Mouse (Mus musculus): ENCODE measurements at regions not wholly inside any gene's neighbourhood (a gene's known extent, or its start where the extent isn't known, plus 50 kb on each side); places are given as distances from the start of the nearest gene placed in this dataset.

GRCm38 (mm10) chr7:35948794-35949193 lies 146.0 kb upstream of the Zfp507 start (continued):
- no peak for TF ChIP-seq POLR2AphosphoS5 (IDR thresholded peaks at IDR 0.05; ENCODE audit: borderline replicate concordance, low read depth, low read length)

- Histone ChIP-seq H3K4me3 (ENCODE audit: control insufficient read depth in 1 of 2, insufficient read depth in 1 of 2, low read depth in 2 of 2, low read length in 2 of 2) (no peak overlapping the region), H3K27ac (ENCODE audit: control insufficient read depth, low read depth, low read length) (no peak overlapping the region), H3K9ac (ENCODE audit: control insufficient read depth, low read depth, low read length, poor library complexity, severe bottlenecking) (no peak overlapping the region), H3K79me2 (ENCODE audit: control insufficient read depth, insufficient read depth, low read length, poor library complexity) (no peaks in the 10 kb centered on the region), H3K4me1 (ENCODE audit: control insufficient read depth in 1 of 2, insufficient read depth in 2 of 2, low read length in 2 of 2) (no peaks in the 10 kb centered on the region), H3K9me3 (replicated peaks; ENCODE audit: insufficient read depth, low read length) (no peaks in the 10 kb centered on the region), H3K27me3 (ENCODE audit: control insufficient read depth in 1 of 2, insufficient read depth in 2 of 2, low read length in 2 of 2) (no peaks in the 10 kb centered on the region), H3K36me3 (ENCODE audit: control insufficient read depth in 1 of 2, insufficient read depth in 2 of 2, low read length in 2 of 2) (no peaks in the 10 kb centered on the region)
- no peak for DNase-seq (ENCODE audit: low read depth, low spot score)
- TF ChIP-seq MAZ (IDR thresholded peaks at IDR 0.05; ENCODE audit: low read depth, low read length) (no peak), USF1 (IDR thresholded peaks at IDR 0.05; ENCODE audit: low read depth, low read length) (no peak), CHD1 (IDR thresholded peaks at IDR 0.05; ENCODE audit: low read depth, low read length) (no peak), MXI1 (IDR thresholded peaks at IDR 0.05; ENCODE audit: low read depth, low read length) (no peak), MAFK (IDR thresholded peaks at IDR 0.05; ENCODE audit: borderline replicate concordance, low read depth, low read length) (no peak), BHLHE40 (IDR thresholded peaks at IDR 0.05; ENCODE audit: borderline replicate concordance, low read depth, low read length) (no peak), ZMIZ1 (IDR thresholded peaks at IDR 0.05; ENCODE audit: low read depth, low read length) (no peak), MEF2A (IDR thresholded peaks at IDR 0.05; ENCODE audit: extremely low read depth, insufficient replicate concordance, low read depth, low read length, poor library complexity, severe bottlenecking) (no peak), TAL1 (IDR thresholded peaks at IDR 0.05; ENCODE audit: low read length) (no peak), JUND (IDR thresholded peaks at IDR 0.05; ENCODE audit: low read depth, low read length) (no peak), UBTF (IDR thresholded peaks at IDR 0.05; ENCODE audit: borderline replicate concordance, insufficient read depth, low read depth, low read length) (no peak)
These were observed 145.6 kb upstream of the Zfp507 start for GRCm38 (mm10) chr7:35948389-35948788.

GRCm38 (mm10) chr7:35941086-35941485 lies 138.3 kb upstream of the Zfp507 start:
- H3K9ac ChIP-seq (ENCODE audit: control insufficient read depth, low read depth, low read length, poor library complexity, severe bottlenecking), result no peak overlapping the region
- H3K27me3 ChIP-seq (ENCODE audit: control insufficient read depth in 1 of 2, insufficient read depth in 2 of 2, low read length in 2 of 2), result no peaks in the 10 kb centered on the region
- DNase-seq (ENCODE audit: low read depth, low spot score), result no peak
- H3K36me3 ChIP-seq (ENCODE audit: control insufficient read depth in 1 of 2, insufficient read depth in 2 of 2, low read length in 2 of 2), result no peaks in the 10 kb centered on the region
- no peak overlapping the region for H3K27ac ChIP-seq (ENCODE audit: control insufficient read depth, low read depth, low read length)
- H3K4me1 ChIP-seq (ENCODE audit: control insufficient read depth in 1 of 2, insufficient read depth in 2 of 2, low read length in 2 of 2), result no peaks in the 10 kb centered on the region
- no peaks in the 10 kb centered on the region for H3K9me3 ChIP-seq (replicated peaks; ENCODE audit: insufficient read depth, low read length)
- H3K79me2 ChIP-seq (ENCODE audit: control insufficient read depth, insufficient read depth, low read length, poor library complexity), result no peaks in the 10 kb centered on the region
- TF ChIP-seq E2F4 (IDR thresholded peaks at IDR 0.05; ENCODE audit: borderline replicate concordance, low read depth, low read length) (no peak), KAT2A (conservative IDR thresholded peaks at IDR 0.05; ENCODE audit: low read depth, low read length) (no peak), POLR2AphosphoS5 (IDR thresholded peaks at IDR 0.05; ENCODE audit: borderline replicate concordance, low read depth, low read length) (no peak), NELFE (IDR thresholded peaks at IDR 0.05; ENCODE audit: low read depth, low read length) (no peak), JUND (IDR thresholded peaks at IDR 0.05; ENCODE audit: low read depth, low read length) (no peak), USF1 (IDR thresholded peaks at IDR 0.05; ENCODE audit: low read depth, low read length) (no peak)
- H3K4me3 ChIP-seq (ENCODE audit: control insufficient read depth in 1 of 2, insufficient read depth in 1 of 2, low read depth in 2 of 2, low read length in 2 of 2), result no peak overlapping the region
